Mouse (Mus musculus) erythroid progenitor cell, adult 5-6 weeks (primary cell): ENCODE results near the gene Troap. TPM values are rescaled to one million over a fixed set of nuclear protein-coding genes. Genes with fewer than 3 reads are reported as not detected.
"Not testable (repeated sequence)": the region's sequence is repeated elsewhere in the genome, so short reads cannot be mapped to it uniquely, and the experiment has no call there.

ENCODE experiments used
- ATAC-seq: replicated peaks from 2 replicates; pipeline ENCODE4 v1.8.0; 2016; ENCODE audit warnings: moderate number of reproducible peaks, mild to moderate bottlenecking, moderate TSS enrichment, inconsistent platforms; ENCODE audit not compliant: poor library complexity, low FRiP score, severe bottlenecking
- total RNA-seq, 2 experiments: library from RNA; stranded (forward) in 1 of 2; stranded (reverse) in 1 of 2; fragments of 150-400 nt in 1 of 2; fragments of 186-747, 209-891 nt in 1 of 2; gene quantifications; 2 replicates each; pipeline versions ENCODE4 v1.2.3 to v1.2.4; 2015 to 2017; ENCODE audit warnings: low replicate concordance in 2 of 2

Troap gene
- total RNA-seq, 2 experiments from 2014 or later, result 157 to 180 TPM

GRCm38 (mm10) chr15:99039996-99040919 is 34.1 kb upstream of the Troap start:
- ATAC-seq, result peak; percentile 67; the same call in 1 of the 2 replicates

DNA sequence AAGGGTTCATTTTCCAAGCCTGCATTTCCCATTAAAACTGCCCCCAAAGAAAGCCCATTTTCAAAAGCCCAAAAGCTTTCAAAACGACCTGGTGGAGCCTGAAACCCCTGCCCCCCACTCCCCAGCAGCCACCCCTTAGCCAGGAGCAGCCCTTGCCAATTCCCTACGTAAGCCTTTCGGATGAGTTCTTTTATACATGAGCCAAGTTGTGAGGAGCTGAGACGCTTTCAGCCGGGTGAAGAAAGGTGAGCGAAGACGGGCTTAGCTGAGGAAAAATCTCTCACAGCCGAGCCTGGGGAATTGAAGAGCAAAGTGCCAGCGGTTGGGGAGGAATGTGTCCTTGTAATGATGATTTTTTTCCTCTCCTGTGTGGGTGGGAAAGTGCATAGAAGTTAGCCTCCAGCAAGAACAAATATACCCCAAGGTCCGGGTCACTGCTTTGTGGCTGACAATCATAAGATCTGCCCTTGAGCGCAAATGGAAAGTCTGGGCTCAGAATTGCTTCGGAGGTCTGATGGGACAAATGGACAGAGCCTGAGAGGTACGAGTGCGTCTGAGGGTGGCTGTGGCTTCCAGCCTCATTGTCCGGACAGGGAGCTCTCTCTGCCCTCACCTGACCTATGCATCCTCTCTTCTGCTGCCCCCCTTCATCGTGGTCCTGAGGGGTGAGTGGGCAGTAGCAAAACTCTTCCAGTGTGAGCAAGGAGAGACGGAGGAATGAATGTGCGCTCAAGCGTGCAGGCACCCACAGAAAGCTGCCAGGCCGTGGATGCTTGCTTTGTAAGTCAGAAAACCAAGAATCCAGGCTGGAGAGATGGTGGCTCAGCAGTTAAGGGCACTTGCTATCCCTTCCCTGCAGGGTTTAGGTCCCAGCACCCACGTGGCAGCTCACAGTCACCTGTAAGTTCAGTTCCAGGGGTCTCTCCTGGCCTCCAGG is 33.2 kb upstream of the Troap start:
- ATAC-seq, result no peak

- no peak for ATAC-seq
These were observed 32.0 kb upstream of the Troap start for GRCm38 (mm10) chr15:99042334-99042733.

DNA sequence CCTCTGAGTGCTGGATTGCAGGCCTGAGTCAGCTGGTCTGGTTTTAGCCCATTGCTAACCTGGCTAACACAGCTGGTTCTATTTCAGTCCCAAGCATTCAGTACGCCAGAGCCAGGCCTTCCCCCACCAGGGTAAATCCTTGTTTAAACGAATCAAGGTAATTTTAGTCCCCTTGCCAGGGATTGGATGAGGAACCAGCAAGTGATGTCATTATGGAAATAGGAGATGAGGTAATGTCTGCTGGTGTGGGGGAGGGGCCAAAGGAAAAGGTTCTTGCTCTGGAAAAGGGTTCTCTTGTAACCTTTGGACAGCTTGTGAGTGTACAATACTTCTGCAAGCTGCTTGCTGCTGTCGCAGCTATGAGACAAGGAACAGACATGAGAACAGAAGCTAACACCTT is 29.5 kb upstream of the Troap start:
- no peak for ATAC-seq

GRCm38 (mm10) chr15:99045734-99046133 is 28.6 kb upstream of the Troap start:
- not testable (repeated sequence) for ATAC-seq

DNA sequence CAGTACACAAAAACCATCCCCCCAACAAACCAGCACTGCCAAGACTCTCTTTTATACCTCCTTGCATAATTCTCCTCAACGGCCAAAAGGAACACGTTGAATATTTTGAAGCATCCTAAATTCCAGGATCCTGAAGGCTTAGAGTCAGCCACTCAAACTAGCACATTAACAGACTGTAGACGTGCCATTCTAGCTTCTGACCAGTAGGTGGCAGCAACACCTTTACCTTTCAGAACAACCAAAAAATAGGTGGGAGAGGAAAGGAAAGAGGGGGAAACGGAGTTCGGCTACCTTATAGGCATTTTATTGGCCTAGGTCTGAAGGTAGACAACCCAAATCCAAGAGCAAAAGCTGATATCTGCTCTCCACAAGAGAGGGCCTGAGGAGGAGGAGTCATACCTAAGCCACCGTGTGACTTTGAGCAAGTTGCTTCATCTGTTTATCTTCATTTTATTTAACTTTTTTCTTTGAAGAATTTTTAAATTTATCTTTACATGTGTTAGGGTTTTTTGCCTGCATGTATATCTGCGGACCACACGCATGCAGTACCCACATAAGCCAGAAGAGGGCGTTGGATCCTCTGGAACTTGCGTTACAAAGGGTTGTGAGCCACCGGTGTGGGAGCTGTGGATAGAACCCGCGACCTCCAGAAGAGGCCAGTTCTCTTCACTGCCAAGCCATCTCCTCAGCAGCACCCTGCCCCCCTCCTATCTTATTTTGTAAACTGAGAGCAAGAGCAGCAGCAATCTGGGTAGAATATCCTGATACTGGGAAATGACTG is 24.7 kb upstream of the Troap start:
- ATAC-seq, result peak; percentile 80

- ATAC-seq, result no peak
These were observed 21.0 kb upstream of the Troap start for GRCm38 (mm10) chr15:99053373-99053772.

DNA sequence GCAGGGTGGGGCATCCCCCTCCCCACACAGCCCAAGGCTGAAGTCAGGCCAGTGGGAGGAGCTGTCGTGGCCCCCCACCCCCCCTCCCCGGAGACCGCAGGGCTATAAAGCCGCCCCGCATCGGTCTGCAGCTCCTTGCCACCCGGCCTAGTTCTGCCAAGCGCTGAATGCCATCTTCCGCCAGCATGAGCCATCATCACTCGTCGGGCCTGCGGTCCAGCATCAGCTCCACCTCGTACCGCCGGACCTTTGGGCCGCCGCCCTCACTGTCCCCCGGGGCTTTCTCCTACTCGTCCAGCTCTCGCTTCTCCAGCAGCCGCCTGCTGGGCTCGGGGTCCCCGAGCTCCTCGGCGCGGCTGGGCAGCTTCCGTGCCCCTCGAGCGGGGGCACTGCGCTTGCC is 19.3 kb upstream of the Troap start, which contains the start of gene Prph:
TSS of gene Prph (plus strand) at position 135 of the 400 bp plus-strand sequence.
- ATAC-seq, result no peak

DNA sequence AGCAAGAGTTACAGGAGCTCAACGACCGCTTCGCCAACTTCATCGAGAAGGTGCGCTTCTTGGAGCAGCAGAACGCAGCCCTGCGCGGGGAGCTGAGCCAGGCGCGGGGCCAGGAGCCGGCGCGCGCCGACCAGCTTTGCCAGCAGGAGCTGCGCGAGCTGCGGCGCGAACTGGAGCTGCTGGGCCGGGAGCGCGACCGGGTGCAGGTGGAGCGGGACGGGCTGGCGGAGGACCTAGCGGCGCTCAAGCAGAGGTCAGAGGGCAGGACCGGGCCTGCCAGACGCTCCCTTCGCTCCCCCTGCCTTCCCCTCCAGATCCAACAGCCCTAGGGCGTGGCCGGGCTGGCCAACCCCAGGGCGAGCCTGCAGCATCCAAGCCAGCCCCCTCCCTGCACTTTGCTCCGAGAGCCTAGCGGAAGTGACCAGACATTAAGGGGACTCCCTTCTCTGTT is 18.8 kb upstream of the Troap start:
- ATAC-seq, result 0 out of 2 replicates have a peak, but pooled peaks have one; percentile 28

- ATAC-seq, result peak; percentile 62; the same call in 1 of the 2 replicates
These were observed 18.0 kb upstream of the Troap start for GRCm38 (mm10) chr15:99056332-99056731.

DNA sequence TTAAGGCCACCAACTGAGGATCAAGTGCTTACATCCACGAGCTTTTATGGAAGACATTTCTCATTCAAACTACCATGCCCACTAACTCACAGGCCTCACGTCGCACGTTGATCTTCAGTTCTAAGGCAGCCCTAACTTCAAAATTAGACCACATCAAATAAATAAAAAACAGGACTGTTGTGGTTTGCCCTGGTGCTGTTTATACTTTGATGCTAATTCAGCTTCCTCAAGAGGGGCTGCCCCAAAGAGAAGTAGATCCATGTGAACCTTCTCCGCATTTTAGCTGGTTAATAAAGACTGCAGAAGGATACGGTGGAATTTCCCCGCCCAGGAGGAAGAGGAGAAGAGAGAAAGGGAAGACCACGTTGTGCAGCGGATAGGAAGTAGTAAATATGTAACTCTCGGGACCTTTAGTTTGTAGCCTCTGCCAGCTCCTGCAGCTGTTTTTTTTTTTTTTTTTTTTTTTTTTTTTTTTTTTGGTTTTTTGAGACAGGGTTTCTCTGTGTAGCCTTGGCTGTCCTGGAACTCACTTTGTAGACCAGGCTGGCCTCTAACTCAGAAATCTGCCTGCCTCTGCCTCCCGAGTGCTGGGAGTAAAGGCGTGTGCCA is 8.7 kb upstream of the Troap start:
- ATAC-seq, result no peak

DNA sequence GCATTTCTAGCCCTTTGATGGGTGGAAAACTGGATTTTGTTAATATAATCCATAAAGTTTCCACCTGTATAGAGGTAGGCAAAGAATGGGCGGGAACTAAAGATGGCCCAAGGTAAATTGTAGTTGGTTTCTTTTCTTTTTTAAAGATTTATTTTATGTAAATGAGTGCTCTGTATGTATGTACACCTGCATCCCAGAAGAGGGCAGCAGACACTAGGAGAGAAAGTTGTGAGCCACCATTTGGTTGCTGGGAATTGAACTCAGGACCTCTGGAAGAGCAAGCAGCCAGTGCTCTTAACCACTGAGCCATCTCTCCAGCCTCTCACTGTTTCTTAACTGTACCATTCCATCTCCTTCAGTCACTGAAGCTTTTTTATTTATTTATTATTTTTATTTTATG is 2.4 kb upstream of the Troap start:
- ATAC-seq, result no peak

GRCm38 (mm10) chr15:99074600-99075333 is 392 bp downstream of the Troap start:
- ATAC-seq, result peak; percentile 94

DNA sequence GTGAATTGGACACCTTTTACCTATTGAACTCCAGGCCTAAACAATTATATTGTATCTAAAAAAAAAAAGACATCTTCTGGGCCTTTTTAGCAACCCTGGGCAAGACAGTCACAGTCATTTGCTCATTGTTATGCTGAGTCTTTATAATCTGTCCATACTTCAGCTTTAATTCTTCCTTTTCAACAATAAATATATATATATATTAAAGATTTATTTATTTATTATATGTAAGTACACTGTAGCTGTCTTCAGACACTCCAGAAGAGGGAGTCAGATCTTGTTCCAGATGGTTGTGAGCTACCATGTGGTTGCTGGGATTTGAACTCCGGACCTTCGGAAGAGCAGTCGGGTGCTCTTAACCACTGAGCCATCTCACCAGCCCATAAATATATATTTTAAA is 1.6 kb downstream of the Troap start:
- ATAC-seq, result not testable (repeated sequence)

GRCm38 (mm10) chr15:99078181-99078910 is 4.0 kb downstream of the Troap start:
- ATAC-seq, result no peak

DNA sequence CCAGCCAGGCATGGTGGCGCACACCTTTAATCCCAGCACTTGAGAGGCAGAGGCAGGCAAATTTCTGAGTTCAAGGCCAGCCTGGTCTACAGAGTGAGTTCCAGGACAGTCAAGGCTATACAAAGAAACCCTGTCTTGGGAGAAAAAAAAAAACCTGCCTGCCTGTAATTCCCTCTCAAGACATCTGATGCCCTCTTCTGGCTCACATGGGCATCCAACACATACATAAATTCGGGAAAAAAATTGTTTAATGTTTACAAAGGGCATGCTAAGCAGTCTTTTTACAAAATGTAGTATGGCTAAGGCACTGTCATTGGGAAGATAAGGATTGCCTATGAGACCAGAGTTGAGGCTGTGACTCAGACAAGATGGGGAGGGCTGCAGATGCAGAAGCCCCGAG is 5.4 kb downstream of the Troap start:
- no peak for ATAC-seq

DNA sequence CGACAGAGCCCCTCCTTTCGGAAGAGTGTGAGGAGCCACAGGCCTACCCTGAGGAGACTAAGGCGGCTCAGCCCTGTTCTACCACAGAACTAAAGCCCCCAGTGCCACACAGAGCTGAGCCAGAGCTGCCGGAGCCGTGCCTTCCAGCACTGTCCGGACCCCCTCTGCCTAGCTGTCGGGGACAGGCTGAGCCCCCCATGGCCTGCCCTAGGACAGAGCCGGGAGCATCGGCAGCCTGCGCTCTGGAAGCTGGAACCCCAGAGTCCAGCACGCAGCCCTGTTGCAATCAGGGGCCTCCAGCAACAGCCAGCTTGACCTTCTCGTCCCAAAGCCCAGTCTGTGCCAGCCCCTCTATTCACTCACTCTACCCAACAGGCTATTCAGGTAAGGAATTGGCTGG is 7.9 kb downstream of the Troap start:
- ATAC-seq, result no peak

GRCm38 (mm10) chr15:99082840-99083239 is 8.5 kb downstream of the Troap start:
- no peak for ATAC-seq
